Mouse (Mus musculus) stomach, embryonic 14.5 days (tissue): ENCODE results near the gene Mrpl53. TPM values are rescaled to one million over a fixed set of nuclear protein-coding genes. Genes with fewer than 3 reads are reported as not detected.

Experiments
- ATAC-seq: fragments of 200-750 bp; cut with Nextera tagmentation; 2 replicates; pipeline ENCODE4 v1.8.0; 2017; ENCODE audit warnings: low read depth, moderate TSS enrichment; ENCODE audit not compliant: insufficient number of reproducible peaks, insufficient read depth, low FRiP score
- H3K27ac ChIP-seq: fragments of 300-500 bp; sonication (generic); 2 replicates; pipeline ENCODE4 v1.5.1; 2014; ENCODE audit warnings: mild to moderate bottlenecking, low read length, moderate library complexity, mixed read lengths
- H3K27me3 ChIP-seq: fragments of 300-500 bp; sonication (generic); 2 replicates; pipeline ENCODE4 v1.6.1; 2014; ENCODE audit warnings: low read length, control low read depth, mixed read lengths; ENCODE audit not compliant: control insufficient read depth, insufficient read depth
- H3K36me3 ChIP-seq: fragments of 300-500 bp; sonication (generic); 2 replicates; pipeline ENCODE4 v1.6.1; 2014; ENCODE audit warnings: mild to moderate bottlenecking, control low read depth, low read length, moderate library complexity, mixed read lengths; ENCODE audit not compliant: control insufficient read depth, insufficient read depth
- H3K4me1 ChIP-seq: fragments of 300-500 bp; sonication (generic); 2 replicates; pipeline ENCODE4 v1.6.1; 2014; ENCODE audit warnings: low read length, control low read depth, mixed read lengths; ENCODE audit not compliant: control insufficient read depth, insufficient read depth
- H3K4me2 ChIP-seq: fragments of 300-500 bp; sonication (generic); replicated peaks from 2 replicates; pipeline ENCODE4 v1.6.1; 2014; ENCODE audit warnings: low read depth, low read length, control low read depth
- H3K4me3 ChIP-seq: fragments of 300-500 bp; sonication (generic); 2 replicates; pipeline ENCODE4 v1.5.1; 2014; ENCODE audit warnings: low read depth, low read length, control low read depth
- H3K9ac ChIP-seq: fragments of 300-500 bp; sonication (generic); replicated peaks from 2 replicates; pipeline ENCODE4 v1.6.1; 2014; ENCODE audit warnings: low read depth, mild to moderate bottlenecking, control low read depth, low read length, moderate library complexity, mixed read lengths
- H3K9me3 ChIP-seq: fragments of 300-500 bp; sonication (generic); 2 replicates; pipeline ENCODE4 v1.6.1; 2016; ENCODE audit warnings: low read depth, low read length, control low read depth; ENCODE audit not compliant: control insufficient read depth
- WGBS: fragments of 180-500 bp; shearing (Covaris S2); extraction: QIAGEN DNeasy Blood & Tissue Kit; methylation state at CpG from one replicate; pipeline ENCODE4 v1.1.7; 2014; 5-methylcytosine and 5-hydroxymethylcytosine counted together
- polyA plus RNA-seq: library from polyadenylated mRNA; unstranded; fragments of >200 nt; fragmentation: Nextera tagmentation; extraction: Ambion mirVana; gene quantifications from 2 replicates; pipeline ENCODE4 v1.2.1, GENCODE M21; 2014

Mrpl53 gene
- polyA plus RNA-seq, 1 experiment from 2014 or later, result 129 TPM

GRCm38 (mm10) chr6:83086121-83087035 lies 22.5 kb upstream of the Mrpl53 start, which contains the start of gene Lbx2:
TSS of gene Lbx2 (plus strand) at chr6:83086367.
- Histone ChIP-seq H3K27me3 (peaks cover 52% of the 10 kb centered on the region), H3K4me2 (peak within 1 kb of the TSS; percentile 25; the same call in 1 of the 2 replicates), H3K9me3 (no peaks in the 10 kb centered on the region), H3K27ac (no peak within 1 kb of the TSS), H3K4me1 (0 out of 2 replicates have a peak, but pooled peaks cover 4% of the 10 kb centered on the region), H3K36me3 (no peaks in the 10 kb centered on the region), H3K9ac (no peak within 1 kb of the TSS), H3K4me3 (peak within 1 kb of the TSS; percentile 18; the same call in 1 of the 2 replicates)
- 3% methylated on average over 37 of the region's 42 CpGs for WGBS
- no peak for ATAC-seq

GRCm38 (mm10) chr6:83087205-83087925 lies 21.5 kb upstream of the Mrpl53 start:
- H3K4me3 ChIP-seq, result peak overlapping the region; percentile 18; the same call in 1 of the 2 replicates
- H3K36me3 ChIP-seq, result no peaks in the 10 kb centered on the region
- 4% methylated on average over 47 of the region's 47 CpGs for WGBS
- H3K4me2 ChIP-seq, result peak overlapping the region; percentile 25
- H3K4me1 ChIP-seq, result 0 out of 2 replicates have a peak, but pooled peaks cover 4% of the 10 kb centered on the region
- ATAC-seq, result no peak
- H3K27ac ChIP-seq, result no peak overlapping the region
- peaks cover 51% of the 10 kb centered on the region for H3K27me3 ChIP-seq
- H3K9ac ChIP-seq, result no peak overlapping the region
- H3K9me3 ChIP-seq, result no peaks in the 10 kb centered on the region

GRCm38 (mm10) chr6:83087926-83088260 lies 20.9 kb upstream of the Mrpl53 start:
- peaks cover 47% of the 10 kb centered on the region for H3K27me3 ChIP-seq
- no peaks in the 10 kb centered on the region for H3K36me3 ChIP-seq
- H3K9me3 ChIP-seq, result no peaks in the 10 kb centered on the region
- no peak for ATAC-seq
- H3K4me1 ChIP-seq, result 0 out of 2 replicates have a peak, but pooled peaks cover 4% of the 10 kb centered on the region
- WGBS, result 13% methylated on average over 9 of the region's 9 CpGs
- H3K27ac ChIP-seq, result no peak overlapping the region
- peak overlapping the region; percentile 25 for H3K4me2 ChIP-seq
- H3K4me3 ChIP-seq, result peak overlapping the region; percentile 18; the same call in 1 of the 2 replicates
- H3K9ac ChIP-seq, result no peak overlapping the region

- Histone ChIP-seq H3K4me2 (no peak overlapping the region), H3K36me3 (no peaks in the 10 kb centered on the region), H3K27ac (no peak overlapping the region), H3K27me3 (peaks cover 16% of the 10 kb centered on the region), H3K4me3 (no peak overlapping the region), H3K4me1 (0 out of 2 replicates have a peak, but pooled peaks cover 2% of the 10 kb centered on the region), H3K9ac (no peak overlapping the region), H3K9me3 (no peaks in the 10 kb centered on the region)
- WGBS, result 29% methylated on average over 6 of the region's 6 CpGs
- ATAC-seq, result no peak
Measured at GRCm38 (mm10) chr6:83092416-83093127, 16.3 kb upstream of the Mrpl53 start.

DNA sequence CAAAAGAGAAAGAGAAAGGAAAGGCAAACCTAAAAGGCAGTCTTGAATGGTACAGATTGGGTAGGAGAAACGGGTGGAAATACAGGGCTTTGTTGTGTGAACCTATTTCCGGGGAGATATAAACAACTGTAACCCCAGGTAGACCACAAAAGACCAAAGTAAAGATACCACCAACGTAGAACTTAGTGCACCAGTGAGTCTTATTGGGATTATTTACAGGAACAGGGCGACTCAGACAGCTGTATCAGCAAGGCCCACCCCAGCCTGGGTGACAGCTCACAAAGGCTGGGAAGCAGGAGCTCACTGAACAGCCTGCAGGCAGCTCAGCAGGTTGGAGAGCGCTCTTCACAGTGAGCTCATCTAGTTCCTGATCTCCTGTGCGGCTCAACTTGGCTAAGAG lies 12.9 kb upstream of the Mrpl53 start:
- Histone ChIP-seq H3K27me3 (no peaks in the 10 kb centered on the region), H3K9ac (no peak overlapping the region), H3K4me2 (no peak overlapping the region), H3K36me3 (no peaks in the 10 kb centered on the region), H3K9me3 (no peaks in the 10 kb centered on the region), H3K27ac (no peak overlapping the region), H3K4me3 (no peak overlapping the region), H3K4me1 (no peaks in the 10 kb centered on the region)
- ATAC-seq, result no peak
- WGBS, result 42% methylated on average over 6 of the region's 6 CpGs

GRCm38 (mm10) chr6:83098411-83098810 lies 10.4 kb upstream of the Mrpl53 start:
- no peak for ATAC-seq
- peaks cover 10% of the 10 kb centered on the region; the same call in 1 of the 2 replicates for H3K4me1 ChIP-seq
- H3K9me3 ChIP-seq, result no peaks in the 10 kb centered on the region
- no peak overlapping the region for H3K4me2 ChIP-seq
- H3K27me3 ChIP-seq, result no peaks in the 10 kb centered on the region
- no peaks in the 10 kb centered on the region for H3K36me3 ChIP-seq
- H3K4me3 ChIP-seq, result no peak overlapping the region
- no peak overlapping the region for H3K27ac ChIP-seq
- no peak overlapping the region for H3K9ac ChIP-seq
- 38% methylated on average over 2 of the region's 2 CpGs for WGBS

- H3K4me1 ChIP-seq, result peaks cover 10% of the 10 kb centered on the region; the same call in 1 of the 2 replicates
- H3K9me3 ChIP-seq, result no peaks in the 10 kb centered on the region
- no peaks in the 10 kb centered on the region for H3K27me3 ChIP-seq
- H3K27ac ChIP-seq, result peak within 1 kb of the TSS; percentile 81
- peak within 1 kb of the TSS; percentile 72 for H3K4me3 ChIP-seq
- H3K36me3 ChIP-seq, result no peaks in the 10 kb centered on the region
- WGBS, result under 1% methylated on average over 25 of the region's 25 CpGs
- peak within 1 kb of the TSS; percentile 57 for H3K9ac ChIP-seq
- peak; percentile 87 for ATAC-seq
- peak within 1 kb of the TSS; percentile 91 for H3K4me2 ChIP-seq
Measured at GRCm38 (mm10) chr6:83101316-83101687, 7.5 kb upstream of the Mrpl53 start, which contains the start of the genes Ccdc142 and Gm42688. TSS of gene Ccdc142 (plus strand) at chr6:83101601. TSS of gene Gm42688 (plus strand) at chr6:83101617.
